Mouse (Mus musculus): ENCODE measurements around the gene Ly86. TPM values are rescaled to one million over a fixed set of nuclear protein-coding genes. Genes with fewer than 3 reads are reported as not detected.
A peak's percentile ranks its signal among the peaks of the same experiment; 100 is the strongest.

Gene Ly86
- polyA plus RNA-seq (2016; fragmentation: Nextera tagmentation; extraction: Ambion mirVana) = 4.9 and 5.5 TPM in 2 replicates

- DNase-seq (ENCODE audit: low spot score) = no peak
These were observed at the start of gene Ly86 for GRCm38 (mm10) chr13:37344909-37345772. Ly86 (plus strand) TSS chr13:37345208.

GRCm38 (mm10) chr13:37297886-37298285 lies 47.1 kb upstream of the Ly86 start:
- Histone ChIP-seq H3K4me1 (replicated peaks) (no peaks in the 10 kb centered on the region), H3K27ac (no peak overlapping the region), H3K4me3 (no peak overlapping the region), H3K27me3 (ENCODE audit: insufficient read depth, poor library complexity, severe bottlenecking) (no peaks in the 10 kb centered on the region), H3K36me3 (no peaks in the 10 kb centered on the region), H3K9me3 (no peaks in the 10 kb centered on the region)
- no peak for DNase-seq (ENCODE audit: low spot score)
- 89% methylated on average over 5 of the region's 5 CpGs for WGBS

More at GRCm38 (mm10) chr13:37344909-37345772, at the start of gene Ly86:
- no peaks in the 10 kb centered on the region for H3K9me3 ChIP-seq
- H3K4me1 ChIP-seq (replicated peaks) = no peaks in the 10 kb centered on the region
- H3K36me3 ChIP-seq = no peaks in the 10 kb centered on the region
- H3K27ac ChIP-seq = no peak within 1 kb of the TSS
- H3K4me3 ChIP-seq = no peak within 1 kb of the TSS
- 90% methylated on average over 28 of the region's 28 CpGs for WGBS
- no peaks in the 10 kb centered on the region for H3K27me3 ChIP-seq (ENCODE audit: insufficient read depth, poor library complexity, severe bottlenecking)

- H3K36me3 ChIP-seq = no peaks in the 10 kb centered on the region
- H3K9me3 ChIP-seq = no peaks in the 10 kb centered on the region
- no peak overlapping the region for H3K4me3 ChIP-seq
- no peaks in the 10 kb centered on the region for H3K4me1 ChIP-seq (replicated peaks)
- 59% methylated on average over 1 of the region's 1 CpGs for WGBS
- DNase-seq (ENCODE audit: low spot score) = no peak
- H3K27me3 ChIP-seq (ENCODE audit: insufficient read depth, poor library complexity, severe bottlenecking) = no peaks in the 10 kb centered on the region
- no peak overlapping the region for H3K27ac ChIP-seq
These were observed 46.2 kb upstream of the Ly86 start for GRCm38 (mm10) chr13:37298856-37299255.

- Histone ChIP-seq H3K4me1 (replicated peaks) (no peaks in the 10 kb centered on the region), H3K36me3 (no peaks in the 10 kb centered on the region), H3K4me3 (no peak overlapping the region), H3K27ac (no peak overlapping the region), H3K9me3 (no peaks in the 10 kb centered on the region), H3K27me3 (ENCODE audit: insufficient read depth, poor library complexity, severe bottlenecking) (no peaks in the 10 kb centered on the region)
- DNase-seq (ENCODE audit: low spot score) = no peak
- WGBS = 51% methylated on average over 5 of the region's 5 CpGs
These were observed 42.1 kb upstream of the Ly86 start for GRCm38 (mm10) chr13:37302877-37303276.

- Histone ChIP-seq H3K9me3 (no peaks in the 10 kb centered on the region), H3K27me3 (ENCODE audit: insufficient read depth, poor library complexity, severe bottlenecking) (peaks cover 14% of the 10 kb centered on the region), H3K27ac (no peak overlapping the region), H3K4me1 (replicated peaks) (peaks cover 23% of the 10 kb centered on the region), H3K4me3 (no peak overlapping the region), H3K36me3 (no peaks in the 10 kb centered on the region)
- no peak for DNase-seq (ENCODE audit: low spot score)
- WGBS = 85% methylated on average over 4 of the region's 4 CpGs
These were observed 37.0 kb upstream of the Ly86 start for GRCm38 (mm10) chr13:37308006-37308405.

GRCm38 (mm10) chr13:37309296-37309695 lies 35.7 kb upstream of the Ly86 start:
- H3K9me3 ChIP-seq = no peaks in the 10 kb centered on the region
- no peak overlapping the region for H3K27ac ChIP-seq
- WGBS = 69% methylated on average over 5 of the region's 5 CpGs

GRCm38 (mm10) chr13:37310331-37310730 lies 34.7 kb upstream of the Ly86 start:
- H3K27me3 ChIP-seq (ENCODE audit: insufficient read depth, poor library complexity, severe bottlenecking) = peaks cover 28% of the 10 kb centered on the region
- 47% methylated on average over 8 of the region's 8 CpGs for WGBS

More at GRCm38 (mm10) chr13:37309296-37309695, 35.7 kb upstream of the Ly86 start:
- Histone ChIP-seq H3K36me3 (no peaks in the 10 kb centered on the region), H3K4me1 (replicated peaks) (peaks cover 23% of the 10 kb centered on the region), H3K4me3 (no peak overlapping the region), H3K27me3 (ENCODE audit: insufficient read depth, poor library complexity, severe bottlenecking) (peaks cover 24% of the 10 kb centered on the region)
- no peak for DNase-seq (ENCODE audit: low spot score)

GRCm38 (mm10) chr13:37311555-37312221 lies 33.3 kb upstream of the Ly86 start:
- Histone ChIP-seq H3K27me3 (ENCODE audit: insufficient read depth, poor library complexity, severe bottlenecking) (peaks cover 28% of the 10 kb centered on the region), H3K9me3 (no peaks in the 10 kb centered on the region), H3K36me3 (no peaks in the 10 kb centered on the region), H3K4me3 (peak overlapping the region; percentile 51), H3K4me1 (replicated peaks) (peaks cover 23% of the 10 kb centered on the region), H3K27ac (peak overlapping the region; percentile 90)
- peak; percentile 77 for DNase-seq (ENCODE audit: low spot score)
- 9% methylated on average over 27 of the region's 27 CpGs for WGBS

More at GRCm38 (mm10) chr13:37310331-37310730, 34.7 kb upstream of the Ly86 start:
- Histone ChIP-seq H3K9me3 (no peaks in the 10 kb centered on the region), H3K36me3 (no peaks in the 10 kb centered on the region), H3K4me1 (replicated peaks) (peaks cover 23% of the 10 kb centered on the region), H3K4me3 (no peak overlapping the region), H3K27ac (peak overlapping the region; percentile 59; the same call in 1 of the 2 replicates)
- DNase-seq (ENCODE audit: low spot score) = no peak

GRCm38 (mm10) chr13:37312222-37312928 lies 32.6 kb upstream of the Ly86 start:
- Histone ChIP-seq H3K9me3 (no peaks in the 10 kb centered on the region), H3K27me3 (ENCODE audit: insufficient read depth, poor library complexity, severe bottlenecking) (peaks cover 28% of the 10 kb centered on the region), H3K36me3 (no peaks in the 10 kb centered on the region), H3K4me3 (peak overlapping the region; percentile 51), H3K4me1 (replicated peaks) (peaks cover 23% of the 10 kb centered on the region), H3K27ac (peak overlapping the region; percentile 90)
- peak; percentile 91 for DNase-seq (ENCODE audit: low spot score)
- WGBS = 1% methylated on average over 25 of the region's 25 CpGs

GRCm38 (mm10) chr13:37312951-37313350 lies 32.1 kb upstream of the Ly86 start:
- peaks cover 23% of the 10 kb centered on the region for H3K4me1 ChIP-seq (replicated peaks)
- H3K27me3 ChIP-seq (ENCODE audit: insufficient read depth, poor library complexity, severe bottlenecking) = peaks cover 28% of the 10 kb centered on the region
- no peak overlapping the region for H3K4me3 ChIP-seq
- H3K36me3 ChIP-seq = no peaks in the 10 kb centered on the region
- no peak for DNase-seq (ENCODE audit: low spot score)
- 29% methylated on average over 4 of the region's 4 CpGs for WGBS
- H3K27ac ChIP-seq = peak overlapping the region; percentile 50; the same call in 1 of the 2 replicates
- H3K9me3 ChIP-seq = no peaks in the 10 kb centered on the region

- H3K4me3 ChIP-seq = no peak overlapping the region
- 91% methylated on average over 3 of the region's 3 CpGs for WGBS
- no peaks in the 10 kb centered on the region for H3K36me3 ChIP-seq
- H3K9me3 ChIP-seq = no peaks in the 10 kb centered on the region
- DNase-seq (ENCODE audit: low spot score) = peak; percentile 52
- H3K4me1 ChIP-seq (replicated peaks) = no peaks in the 10 kb centered on the region
- no peaks in the 10 kb centered on the region for H3K27me3 ChIP-seq (ENCODE audit: insufficient read depth, poor library complexity, severe bottlenecking)
- H3K27ac ChIP-seq = no peak overlapping the region
These were observed 19.5 kb upstream of the Ly86 start for GRCm38 (mm10) chr13:37325504-37325903.

GRCm38 (mm10) chr13:37329747-37330146 lies 15.3 kb upstream of the Ly86 start:
- Histone ChIP-seq H3K27me3 (ENCODE audit: insufficient read depth, poor library complexity, severe bottlenecking) (no peaks in the 10 kb centered on the region), H3K4me1 (replicated peaks) (no peaks in the 10 kb centered on the region), H3K4me3 (no peak overlapping the region), H3K9me3 (no peaks in the 10 kb centered on the region), H3K36me3 (no peaks in the 10 kb centered on the region), H3K27ac (no peak overlapping the region)
- 77% methylated on average over 8 of the region's 8 CpGs for WGBS
- no peak for DNase-seq (ENCODE audit: low spot score)

Data from hindbrain, embryonic 10.5 days (tissue).